Mouse (Mus musculus) embryonic facial prominence, embryonic 13.5 days (tissue): Measurements from ENCODE around the gene Gm21981. TPM values are rescaled to one million over a fixed set of nuclear protein-coding genes. Genes with fewer than 3 reads are reported as not detected.
A peak's percentile ranks its signal among the peaks of the same experiment; 100 is the strongest.

ENCODE experiments used
- ATAC-seq: fragments of 200-750 bp; cut with Nextera tagmentation; 2 replicates; pipeline ENCODE4 v1.8.0; 2017; ENCODE audit warnings: low read depth; ENCODE audit not compliant: insufficient number of reproducible peaks, insufficient read depth, low FRiP score, low TSS enrichment
- H3K27ac ChIP-seq: fragments of 300-500 bp; sonication (generic); 2 replicates; pipeline ENCODE4 v1.5.1; 2015; ENCODE audit warnings: moderate library complexity, mild to moderate bottlenecking, inconsistent platforms
- H3K27me3 ChIP-seq: fragments of 300-500 bp; sonication (generic); 2 replicates; pipeline ENCODE4 v1.6.1; 2015; ENCODE audit warnings: mild to moderate bottlenecking, inconsistent platforms
- H3K36me3 ChIP-seq: fragments of 300-500 bp; sonication (generic); 2 replicates; pipeline ENCODE4 v1.6.1; 2015; ENCODE audit warnings: mild to moderate bottlenecking, inconsistent platforms
- H3K4me1 ChIP-seq: fragments of 300-500 bp; sonication (generic); 2 replicates; pipeline ENCODE4 v1.6.1; 2015; ENCODE audit warnings: inconsistent platforms
- H3K4me2 ChIP-seq: fragments of 300-500 bp; sonication (generic); 2 replicates; pipeline ENCODE4 v1.6.1; 2015; ENCODE audit warnings: moderate library complexity, mild to moderate bottlenecking, inconsistent platforms
- H3K4me3 ChIP-seq: fragments of 300-500 bp; sonication (generic); 2 replicates; pipeline ENCODE4 v1.5.1; 2015; ENCODE audit warnings: mild to moderate bottlenecking, inconsistent platforms
- H3K9ac ChIP-seq: fragments of 300-500 bp; sonication (generic); 2 replicates; pipeline ENCODE4 v1.6.1; 2015; ENCODE audit warnings: mild to moderate bottlenecking, inconsistent platforms
- H3K9me3 ChIP-seq: fragments of 300-500 bp; sonication (generic); 2 replicates; pipeline ENCODE4 v1.6.1; 2016; ENCODE audit warnings: inconsistent platforms
- WGBS: fragments of 180-500 bp; shearing (Covaris S2); methylation state at CpG from one replicate; pipeline ENCODE4 v1.1.7; 2015; ENCODE audit warnings: mixed read lengths; 5-methylcytosine and 5-hydroxymethylcytosine counted together
- polyA plus RNA-seq: library from polyadenylated mRNA; unstranded; fragments of >200 nt; fragmentation: Nextera tagmentation; extraction: Ambion mirVana; gene quantifications from 2 replicates; pipeline ENCODE4 v1.2.1, GENCODE M21; 2015

Gene Gm21981
- polyA plus RNA-seq, 1 experiment from 2014 or later = 0.39 TPM

GRCm38 (mm10) chr17:47699055-47699454 is 4.8 kb upstream of the Gm21981 start:
- Histone ChIP-seq H3K27ac (no peak overlapping the region), H3K27me3 (peaks cover 19% of the 10 kb centered on the region), H3K9ac (no peak overlapping the region), H3K36me3 (peaks cover 55% of the 10 kb centered on the region), H3K4me2 (no peak overlapping the region), H3K4me3 (no peak overlapping the region), H3K4me1 (peaks cover 13% of the 10 kb centered on the region), H3K9me3 (no peaks in the 10 kb centered on the region)
- 76% methylated on average over 2 of the region's 2 CpGs for WGBS
- no peak for ATAC-seq

- Histone ChIP-seq H3K9ac (no peak overlapping the region), H3K9me3 (no peaks in the 10 kb centered on the region), H3K36me3 (peaks cover 48% of the 10 kb centered on the region), H3K27me3 (peaks cover 23% of the 10 kb centered on the region), H3K4me2 (no peak overlapping the region), H3K4me3 (no peak overlapping the region), H3K4me1 (peaks cover 18% of the 10 kb centered on the region), H3K27ac (no peak overlapping the region)
- 85% methylated on average over 10 of the region's 10 CpGs for WGBS
- no peak for ATAC-seq
Measured at GRCm38 (mm10) chr17:47698156-47698555, 3.9 kb upstream of the Gm21981 start.

- H3K9ac ChIP-seq = peak overlapping the region; percentile 88
- peak overlapping the region; percentile 44; the same call in 1 of the 2 replicates for H3K27ac ChIP-seq
- no peaks in the 10 kb centered on the region for H3K9me3 ChIP-seq
- peak overlapping the region; percentile 68 for H3K4me3 ChIP-seq
- peaks cover 18% of the 10 kb centered on the region for H3K4me1 ChIP-seq
- H3K27me3 ChIP-seq = peaks cover 13% of the 10 kb centered on the region
- H3K36me3 ChIP-seq = peaks cover 21% of the 10 kb centered on the region
- peak overlapping the region; percentile 75 for H3K4me2 ChIP-seq
- no peak for ATAC-seq
- under 1% methylated on average over 23 of the region's 23 CpGs for WGBS
Measured at GRCm38 (mm10) chr17:47695337-47695710, 1.1 kb upstream of the Gm21981 start.

- H3K4me2 ChIP-seq = peak within 1 kb of the TSS; percentile 75
- peak within 1 kb of the TSS; percentile 68 for H3K4me3 ChIP-seq
- H3K9me3 ChIP-seq = no peaks in the 10 kb centered on the region
- H3K4me1 ChIP-seq = peaks cover 22% of the 10 kb centered on the region
- H3K36me3 ChIP-seq = peaks cover 15% of the 10 kb centered on the region
- H3K27me3 ChIP-seq = peaks cover 13% of the 10 kb centered on the region
- peak within 1 kb of the TSS; percentile 44 for H3K27ac ChIP-seq
- peak; percentile 92 for ATAC-seq
- peak within 1 kb of the TSS; percentile 88 for H3K9ac ChIP-seq
- 1% methylated on average over 59 of the region's 82 CpGs for WGBS
Measured at GRCm38 (mm10) chr17:47694503-47695336, 465 bp upstream of the Gm21981 start, which contains the start of gene Prickle4. TSS of gene Prickle4 (minus strand) at chr17:47694736.

GRCm38 (mm10) chr17:47693671-47694441 is 399 bp downstream of the Gm21981 start:
- no peak overlapping the region for H3K27ac ChIP-seq
- no peak for ATAC-seq
- WGBS = 36% methylated on average over 13 of the region's 13 CpGs
- H3K4me3 ChIP-seq = peak overlapping the region; percentile 68
- peaks cover 7% of the 10 kb centered on the region for H3K36me3 ChIP-seq
- H3K27me3 ChIP-seq = peaks cover 13% of the 10 kb centered on the region
- peak overlapping the region; percentile 75 for H3K4me2 ChIP-seq
- H3K4me1 ChIP-seq = peaks cover 30% of the 10 kb centered on the region
- H3K9ac ChIP-seq = peak overlapping the region; percentile 88
- no peaks in the 10 kb centered on the region for H3K9me3 ChIP-seq

GRCm38 (mm10) chr17:47691650-47692049 is 2.6 kb downstream of the Gm21981 start:
- no peak overlapping the region for H3K27ac ChIP-seq
- no peak overlapping the region for H3K9ac ChIP-seq
- H3K4me1 ChIP-seq = peaks cover 37% of the 10 kb centered on the region
- H3K4me2 ChIP-seq = no peak overlapping the region
- peaks cover 13% of the 10 kb centered on the region for H3K27me3 ChIP-seq
- no peaks in the 10 kb centered on the region for H3K9me3 ChIP-seq
- H3K36me3 ChIP-seq = no peaks in the 10 kb centered on the region; the same call in 1 of the 2 replicates
- WGBS = 90% methylated on average over 3 of the region's 3 CpGs
- no peak overlapping the region for H3K4me3 ChIP-seq
- ATAC-seq = no peak

GRCm38 (mm10) chr17:47689894-47690293 is 4.4 kb downstream of the Gm21981 start:
- ATAC-seq = no peak
- no peak overlapping the region for H3K27ac ChIP-seq
- WGBS = 81% methylated on average over 8 of the region's 8 CpGs
- peaks cover 12% of the 10 kb centered on the region for H3K36me3 ChIP-seq
- H3K4me2 ChIP-seq = peak overlapping the region; percentile 98
- peaks cover 13% of the 10 kb centered on the region for H3K27me3 ChIP-seq
- no peak overlapping the region for H3K9ac ChIP-seq
- no peaks in the 10 kb centered on the region for H3K9me3 ChIP-seq
- H3K4me1 ChIP-seq = peaks cover 34% of the 10 kb centered on the region
- peak overlapping the region; percentile 89 for H3K4me3 ChIP-seq

- Histone ChIP-seq H3K9ac (peak within 1 kb of the TSS; percentile 86), H3K36me3 (peaks cover 22% of the 10 kb centered on the region), H3K4me3 (peak within 1 kb of the TSS; percentile 89), H3K4me1 (peaks cover 28% of the 10 kb centered on the region), H3K27ac (peak within 1 kb of the TSS; percentile 86), H3K4me2 (peak within 1 kb of the TSS; percentile 98), H3K27me3 (peaks cover 12% of the 10 kb centered on the region), H3K9me3 (no peaks in the 10 kb centered on the region)
- ATAC-seq = peak; percentile 68
- 2% methylated on average over 57 of the region's 58 CpGs for WGBS
Measured at GRCm38 (mm10) chr17:47688608-47689575, 5.4 kb downstream of the Gm21981 start, which contains the start of gene Frs3. TSS of gene Frs3 (plus strand) at chr17:47689030.

GRCm38 (mm10) chr17:47688344-47688607 is 6.0 kb downstream of the Gm21981 start, which contains the start of gene Tomm6:
TSS of gene Tomm6 (minus strand) at chr17:47688386.
- Histone ChIP-seq H3K27me3 (peaks cover 6% of the 10 kb centered on the region), H3K4me1 (peaks cover 25% of the 10 kb centered on the region), H3K27ac (peak within 1 kb of the TSS; percentile 86), H3K36me3 (peaks cover 28% of the 10 kb centered on the region), H3K9me3 (no peaks in the 10 kb centered on the region), H3K4me2 (peak within 1 kb of the TSS; percentile 98), H3K4me3 (peak within 1 kb of the TSS; percentile 89), H3K9ac (peak within 1 kb of the TSS; percentile 86)
- no peak; the same call in 1 of the 2 replicates for ATAC-seq
- 0% methylated on average over 9 of the region's 9 CpGs for WGBS

GRCm38 (mm10) chr17:47687409-47688343 is 6.6 kb downstream of the Gm21981 start:
- WGBS = under 1% methylated on average over 70 of the region's 70 CpGs
- peak overlapping the region; percentile 86 for H3K27ac ChIP-seq
- H3K9me3 ChIP-seq = no peaks in the 10 kb centered on the region
- peak overlapping the region; percentile 98 for H3K4me2 ChIP-seq
- H3K36me3 ChIP-seq = peaks cover 34% of the 10 kb centered on the region
- peaks cover 2% of the 10 kb centered on the region; the same call in 1 of the 2 replicates for H3K27me3 ChIP-seq
- H3K4me1 ChIP-seq = peaks cover 25% of the 10 kb centered on the region
- peak; percentile 76 for ATAC-seq
- H3K9ac ChIP-seq = peak overlapping the region; percentile 86
- peak overlapping the region; percentile 89 for H3K4me3 ChIP-seq
